Mouse (Mus musculus) thymus, adult 2 months (tissue): ENCODE measurements around the gene Adgrv1. TPM values are rescaled to one million over a fixed set of nuclear protein-coding genes. Genes with fewer than 3 reads are reported as not detected.

Source experiments
- DNase-seq: peaks from one replicate; pipeline ENCODE4 v3.0.0; 2021
- H3K27ac ChIP-seq: fragments of 200-500 bp; 2 replicates; pipeline ENCODE4 v1.5.1; 2012; ENCODE audit warnings: low read length, control low read depth; ENCODE audit not compliant: control insufficient read depth, insufficient read depth
- H3K27me3 ChIP-seq: fragments of 200-500 bp; 2 replicates; pipeline ENCODE4 v1.6.1; 2012; ENCODE audit warnings: mild to moderate bottlenecking, low read length, moderate library complexity, mixed read lengths; ENCODE audit not compliant: control insufficient read depth, insufficient read depth
- H3K36me3 ChIP-seq: fragments of 200-500 bp; 2 replicates; pipeline ENCODE4 v1.6.1; 2012; ENCODE audit warnings: mild to moderate bottlenecking, low read length, moderate library complexity; ENCODE audit not compliant: control insufficient read depth, insufficient read depth
- H3K4me1 ChIP-seq: fragments of 200-500 bp; replicated peaks from 2 replicates; pipeline ENCODE4 v1.6.1; 2012; ENCODE audit warnings: low read length; ENCODE audit not compliant: control insufficient read depth, insufficient read depth
- H3K4me3 ChIP-seq: fragments of 200-500 bp; 2 replicates; pipeline ENCODE4 v1.5.1; 2012; ENCODE audit warnings: mild to moderate bottlenecking, low read length, control low read depth, moderate library complexity; ENCODE audit not compliant: control insufficient read depth, insufficient read depth
- CTCF ChIP-seq: fragments of 200-500 bp; IDR thresholded peaks from 2 replicates; pipeline ENCODE4 v1.5.1; 2012; ENCODE audit warnings: mild to moderate bottlenecking, control low read depth, low read length, moderate library complexity, borderline replicate concordance; ENCODE audit not compliant: control insufficient read depth, poor library complexity, insufficient read depth; ENCODE audit errors: extremely low read depth
- POLR2A ChIP-seq: fragments of 200-500 bp; IDR thresholded peaks from 2 replicates; pipeline ENCODE4 v1.6.1; 2012; ENCODE audit warnings: mild to moderate bottlenecking, low read length, control low read depth, moderate library complexity; ENCODE audit not compliant: control insufficient read depth, poor library complexity, insufficient read depth; ENCODE audit errors: extremely low read depth
- WGBS: fragments of 180-500 bp; shearing (Covaris S2); methylation state at CpG from one replicate; pipeline ENCODE4 v1.1.7; 2018; 5-methylcytosine and 5-hydroxymethylcytosine counted together
- polyA plus RNA-seq: library from polyadenylated mRNA; depleted of rRNA; stranded (reverse); fragments of >200 nt; gene quantifications from 2 replicates; pipeline ENCODE4 v1.2.3, GENCODE M21; 2012

Adgrv1 gene
- polyA plus RNA-seq, 1 experiment = 0.27 TPM

- H3K36me3 ChIP-seq = no peaks in the 10 kb centered on the region
- no peaks in the 10 kb centered on the region for H3K27me3 ChIP-seq
- H3K27ac ChIP-seq = no peak overlapping the region
- WGBS = 30% methylated on average over 1 of the region's 1 CpGs
- no peaks in the 10 kb centered on the region for H3K4me1 ChIP-seq
- TF ChIP-seq POLR2A (no peak), CTCF (no peak)
- DNase-seq = no peak
- no peak overlapping the region for H3K4me3 ChIP-seq
Measured at GRCm38 (mm10) chr13:81264465-81264864, 368.5 kb downstream of the Adgrv1 start.

- Histone ChIP-seq H3K4me1 (no peaks in the 10 kb centered on the region), H3K36me3 (no peaks in the 10 kb centered on the region), H3K27me3 (no peaks in the 10 kb centered on the region), H3K4me3 (no peak overlapping the region), H3K27ac (no peak overlapping the region)
- 86% methylated on average over 2 of the region's 2 CpGs for WGBS
- TF ChIP-seq CTCF = no peak
- TF ChIP-seq POLR2A = no peak
- no peak for DNase-seq
Measured at GRCm38 (mm10) chr13:81241181-81241580, 391.8 kb downstream of the Adgrv1 start.

GRCm38 (mm10) chr13:81239836-81240235 lies 393.1 kb downstream of the Adgrv1 start:
- no peaks in the 10 kb centered on the region for H3K27me3 ChIP-seq
- no peaks in the 10 kb centered on the region for H3K4me1 ChIP-seq
- WGBS = 93% methylated on average over 10 of the region's 10 CpGs
- H3K27ac ChIP-seq = no peak overlapping the region
- no peak overlapping the region for H3K4me3 ChIP-seq
- no peaks in the 10 kb centered on the region for H3K36me3 ChIP-seq
- no peak for DNase-seq
- TF ChIP-seq CTCF = no peak
- TF ChIP-seq POLR2A = no peak

GRCm38 (mm10) chr13:81239427-81239826 lies 393.5 kb downstream of the Adgrv1 start:
- H3K36me3 ChIP-seq = no peaks in the 10 kb centered on the region
- H3K27ac ChIP-seq = no peak overlapping the region
- no peaks in the 10 kb centered on the region for H3K4me1 ChIP-seq
- no peaks in the 10 kb centered on the region for H3K27me3 ChIP-seq
- no peak overlapping the region for H3K4me3 ChIP-seq
- no peak for DNase-seq
- WGBS = 82% methylated on average over 3 of the region's 3 CpGs
- TF ChIP-seq CTCF = no peak
- TF ChIP-seq POLR2A = no peak

GRCm38 (mm10) chr13:81238855-81239254 lies 394.1 kb downstream of the Adgrv1 start:
- WGBS = 86% methylated on average over 7 of the region's 7 CpGs
- Histone ChIP-seq H3K4me3 (no peak overlapping the region), H3K27ac (no peak overlapping the region), H3K4me1 (no peaks in the 10 kb centered on the region), H3K36me3 (no peaks in the 10 kb centered on the region), H3K27me3 (no peaks in the 10 kb centered on the region)
- no peak for DNase-seq
- TF ChIP-seq CTCF (no peak), POLR2A (no peak)

GRCm38 (mm10) chr13:81237947-81238346 lies 395.0 kb downstream of the Adgrv1 start:
- Histone ChIP-seq H3K4me1 (no peaks in the 10 kb centered on the region), H3K27ac (no peak overlapping the region), H3K36me3 (no peaks in the 10 kb centered on the region), H3K27me3 (no peaks in the 10 kb centered on the region), H3K4me3 (no peak overlapping the region)
- 87% methylated on average over 5 of the region's 5 CpGs for WGBS
- no peak for DNase-seq
- TF ChIP-seq POLR2A (no peak), CTCF (no peak)

GRCm38 (mm10) chr13:81236758-81237395 lies 396.1 kb downstream of the Adgrv1 start:
- 79% methylated on average over 3 of the region's 3 CpGs for WGBS
- no peak for DNase-seq
- TF ChIP-seq CTCF (no peak), POLR2A (no peak)
- no peaks in the 10 kb centered on the region for H3K36me3 ChIP-seq
- no peak overlapping the region for H3K27ac ChIP-seq
- no peak overlapping the region for H3K4me3 ChIP-seq
- no peaks in the 10 kb centered on the region for H3K4me1 ChIP-seq
- H3K27me3 ChIP-seq = no peaks in the 10 kb centered on the region
